Mouse (Mus musculus) hindbrain, embryonic 10.5 days (tissue): ENCODE measurements around the gene Ostm1. TPM values are rescaled to one million over a fixed set of nuclear protein-coding genes. Genes with fewer than 3 reads are reported as not detected.

ENCODE experiments used
- DNase-seq: peaks from one replicate; pipeline ENCODE4 v3.0.0-alpha.2; 2017; ENCODE audit warnings: low spot score
- H3K27ac ChIP-seq: fragments of 300-500 bp; sonication (generic); 2 replicates; pipeline ENCODE4 v1.5.1; 2016; ENCODE audit warnings: mild to moderate bottlenecking, moderate library complexity
- H3K27me3 ChIP-seq: fragments of 300-500 bp; sonication (generic); 2 replicates; pipeline ENCODE4 v1.6.1; 2016; ENCODE audit warnings: mild to moderate bottlenecking; ENCODE audit not compliant: poor library complexity, insufficient read depth, severe bottlenecking
- H3K36me3 ChIP-seq: fragments of 300-500 bp; sonication (generic); 2 replicates; pipeline ENCODE4 v1.6.1; 2016; ENCODE audit warnings: mild to moderate bottlenecking, moderate library complexity
- H3K4me1 ChIP-seq: fragments of 300-500 bp; sonication (generic); replicated peaks from 2 replicates; pipeline ENCODE4 v1.6.1; 2016; ENCODE audit warnings: mild to moderate bottlenecking
- H3K4me3 ChIP-seq: fragments of 300-500 bp; sonication (generic); 2 replicates; pipeline ENCODE4 v1.5.1; 2016; ENCODE audit warnings: mild to moderate bottlenecking, moderate library complexity
- H3K9me3 ChIP-seq: fragments of 300-500 bp; sonication (generic); 2 replicates; pipeline ENCODE4 v1.6.1; 2016; ENCODE audit warnings: mild to moderate bottlenecking, moderate library complexity
- WGBS: fragments of 180-500 bp; shearing (Covaris S2); methylation state at CpG from one replicate; pipeline ENCODE4 v1.1.7; 2016; 5-methylcytosine and 5-hydroxymethylcytosine counted together
- polyA plus RNA-seq: library from polyadenylated mRNA; unstranded; fragments of >200 nt; fragmentation: Nextera tagmentation; extraction: Ambion mirVana; gene quantifications from 2 replicates; pipeline ENCODE4 v1.2.1, GENCODE M21; 2016

Gene Ostm1
- polyA plus RNA-seq, 1 experiment from 2014 or later: 16.1 TPM

GRCm38 (mm10) chr10:42587961-42588750, 4.5 kb downstream of the Ostm1 start:
- WGBS: 2% methylated on average over 8 of the region's 8 CpGs
- Histone ChIP-seq H3K27me3 (peaks cover 100% of the 10 kb centered on the region), H3K9me3 (peaks cover 4% of the 10 kb centered on the region), H3K36me3 (no peaks in the 10 kb centered on the region), H3K4me1 (peaks cover 49% of the 10 kb centered on the region), H3K27ac (no peak overlapping the region), H3K4me3 (no peak overlapping the region)
- no peak for DNase-seq

- no peak for DNase-seq
- Histone ChIP-seq H3K36me3 (no peaks in the 10 kb centered on the region), H3K4me3 (no peak overlapping the region), H3K4me1 (peaks cover 36% of the 10 kb centered on the region), H3K27ac (no peak overlapping the region), H3K9me3 (peaks cover 4% of the 10 kb centered on the region), H3K27me3 (peaks cover 100% of the 10 kb centered on the region)
- 2% methylated on average over 5 of the region's 5 CpGs for WGBS
Observed at GRCm38 (mm10) chr10:42589505-42589904, 5.9 kb downstream of the Ostm1 start.

- H3K36me3 ChIP-seq: no peaks in the 10 kb centered on the region
- peaks cover 100% of the 10 kb centered on the region for H3K27me3 ChIP-seq
- peak overlapping the region; percentile 45 for H3K4me3 ChIP-seq
- no peak overlapping the region for H3K27ac ChIP-seq
- WGBS: 1% methylated on average over 19 of the region's 19 CpGs
- peaks cover 4% of the 10 kb centered on the region for H3K9me3 ChIP-seq
- H3K4me1 ChIP-seq: peaks cover 29% of the 10 kb centered on the region
- DNase-seq: no peak
Observed at GRCm38 (mm10) chr10:42590261-42591184, 6.9 kb downstream of the Ostm1 start.

- H3K9me3 ChIP-seq: peaks cover 1% of the 10 kb centered on the region
- H3K27ac ChIP-seq: peak overlapping the region; percentile 67
- DNase-seq: peak; percentile 66
- peak overlapping the region; percentile 45 for H3K4me3 ChIP-seq
- H3K36me3 ChIP-seq: no peaks in the 10 kb centered on the region
- peaks cover 100% of the 10 kb centered on the region for H3K27me3 ChIP-seq
- WGBS: under 1% methylated on average over 67 of the region's 67 CpGs
- H3K4me1 ChIP-seq: peaks cover 29% of the 10 kb centered on the region
Observed at GRCm38 (mm10) chr10:42591185-42591992, 7.8 kb downstream of the Ostm1 start.

GRCm38 (mm10) chr10:42591993-42592686, 8.5 kb downstream of the Ostm1 start:
- peaks cover 29% of the 10 kb centered on the region for H3K4me1 ChIP-seq
- H3K4me3 ChIP-seq: peak overlapping the region; percentile 45
- no peaks in the 10 kb centered on the region for H3K9me3 ChIP-seq
- peak overlapping the region; percentile 67 for H3K27ac ChIP-seq
- peaks cover 100% of the 10 kb centered on the region for H3K27me3 ChIP-seq
- no peak for DNase-seq
- under 1% methylated on average over 25 of the region's 25 CpGs for WGBS
- no peaks in the 10 kb centered on the region for H3K36me3 ChIP-seq

- Histone ChIP-seq H3K4me3 (no peak overlapping the region), H3K9me3 (no peaks in the 10 kb centered on the region), H3K27ac (no peak overlapping the region), H3K4me1 (peaks cover 29% of the 10 kb centered on the region), H3K27me3 (peaks cover 97% of the 10 kb centered on the region), H3K36me3 (no peaks in the 10 kb centered on the region)
- 5% methylated on average over 7 of the region's 7 CpGs for WGBS
- DNase-seq: no peak
Observed at GRCm38 (mm10) chr10:42593201-42593600, 9.6 kb downstream of the Ostm1 start.

GRCm38 (mm10) chr10:42598615-42599014, 15.0 kb downstream of the Ostm1 start:
- Histone ChIP-seq H3K4me1 (no peaks in the 10 kb centered on the region), H3K27me3 (peaks cover 78% of the 10 kb centered on the region), H3K27ac (no peak overlapping the region), H3K36me3 (no peaks in the 10 kb centered on the region), H3K9me3 (no peaks in the 10 kb centered on the region), H3K4me3 (no peak overlapping the region)
- DNase-seq: no peak
- WGBS: 79% methylated on average over 8 of the region's 8 CpGs

GRCm38 (mm10) chr10:42601556-42601955, 17.9 kb downstream of the Ostm1 start:
- Histone ChIP-seq H3K27me3 (peaks cover 60% of the 10 kb centered on the region), H3K4me3 (no peak overlapping the region), H3K27ac (no peak overlapping the region), H3K4me1 (no peaks in the 10 kb centered on the region), H3K9me3 (peaks cover 12% of the 10 kb centered on the region), H3K36me3 (no peaks in the 10 kb centered on the region)
- 21% methylated on average over 10 of the region's 10 CpGs for WGBS
- no peak for DNase-seq

GRCm38 (mm10) chr10:42604874-42605273, 21.3 kb downstream of the Ostm1 start:
- no peak overlapping the region for H3K4me3 ChIP-seq
- H3K36me3 ChIP-seq: no peaks in the 10 kb centered on the region
- 69% methylated on average over 2 of the region's 2 CpGs for WGBS
- no peaks in the 10 kb centered on the region for H3K4me1 ChIP-seq
- peaks cover 23% of the 10 kb centered on the region for H3K9me3 ChIP-seq
- no peak overlapping the region for H3K27ac ChIP-seq
- peaks cover 70% of the 10 kb centered on the region for H3K27me3 ChIP-seq
- no peak for DNase-seq

GRCm38 (mm10) chr10:42606757-42607156, 23.1 kb downstream of the Ostm1 start:
- WGBS: 74% methylated on average over 4 of the region's 4 CpGs
- H3K27ac ChIP-seq: no peak overlapping the region
- H3K27me3 ChIP-seq: peaks cover 70% of the 10 kb centered on the region
- no peaks in the 10 kb centered on the region for H3K4me1 ChIP-seq
- H3K4me3 ChIP-seq: no peak overlapping the region
- peaks cover 23% of the 10 kb centered on the region for H3K9me3 ChIP-seq
- DNase-seq: no peak
- no peaks in the 10 kb centered on the region for H3K36me3 ChIP-seq

GRCm38 (mm10) chr10:42613075-42613474, 29.5 kb downstream of the Ostm1 start:
- Histone ChIP-seq H3K36me3 (no peaks in the 10 kb centered on the region), H3K27me3 (peaks cover 100% of the 10 kb centered on the region), H3K27ac (no peak overlapping the region), H3K4me3 (no peak overlapping the region), H3K9me3 (peaks cover 12% of the 10 kb centered on the region; the same call in 1 of the 2 replicates), H3K4me1 (peaks cover 15% of the 10 kb centered on the region)
- DNase-seq: peak; percentile 32
- WGBS: 6% methylated on average over 12 of the region's 12 CpGs
